Mouse (Mus musculus): Measurements from ENCODE around the gene Srpx.

Gene Srpx

DNA sequence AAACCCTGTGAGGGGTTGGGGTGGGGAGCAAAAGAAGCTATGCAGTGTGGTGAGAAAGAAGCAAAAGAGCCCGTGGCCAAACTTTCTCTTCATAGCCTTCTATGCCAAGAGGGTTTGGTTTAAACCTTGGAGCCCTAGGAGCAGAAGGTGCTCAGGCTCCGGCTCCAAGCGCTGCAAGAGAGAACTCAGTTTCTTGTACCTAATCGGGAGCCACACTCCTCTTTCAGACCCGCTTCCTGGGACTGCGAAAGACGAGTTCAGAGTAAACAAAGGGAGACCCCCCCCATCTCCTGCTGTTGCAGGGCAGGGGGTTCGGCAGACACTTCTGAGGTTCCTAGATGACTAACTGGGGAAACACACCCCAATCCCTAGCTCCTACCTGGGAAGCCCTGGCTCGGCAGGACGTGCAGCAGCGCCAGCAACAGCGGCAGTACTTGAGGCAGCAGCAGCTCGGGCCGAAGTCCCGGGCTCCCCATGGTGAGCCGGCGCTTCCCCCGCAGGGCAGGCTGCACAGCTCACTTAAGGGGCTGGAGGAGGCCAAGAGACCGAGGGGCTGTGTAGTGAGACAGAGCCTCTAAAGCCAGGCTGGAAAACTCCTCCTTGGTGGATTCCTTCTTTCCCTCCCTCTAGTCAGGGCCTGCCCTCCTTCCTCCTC lies at the start of gene Srpx:
Gene Srpx (minus strand): TSS at position 645 of the 655 bp plus-strand sequence.
- DNase-seq = no peak

DNA sequence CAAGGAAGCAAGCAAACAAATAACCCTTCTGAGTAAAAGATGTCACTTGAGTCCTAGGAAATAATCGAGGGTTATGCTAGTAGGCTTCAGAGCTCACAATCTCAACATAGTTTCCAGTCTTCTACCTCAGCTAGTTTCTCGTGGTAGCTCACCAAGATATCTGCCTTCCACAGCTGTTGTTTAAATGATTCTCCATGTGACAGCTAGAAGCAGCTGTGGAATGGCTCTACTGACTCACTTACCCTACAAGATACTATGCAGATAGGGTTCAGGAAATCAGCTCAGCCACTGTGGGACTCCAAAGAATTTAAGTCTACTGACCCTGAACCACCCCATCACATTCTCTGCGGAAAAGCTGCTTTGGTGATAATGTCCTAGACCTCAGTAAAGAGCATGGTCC lies 34.9 kb upstream of the Srpx start:
- DNase-seq = no peak

DNA sequence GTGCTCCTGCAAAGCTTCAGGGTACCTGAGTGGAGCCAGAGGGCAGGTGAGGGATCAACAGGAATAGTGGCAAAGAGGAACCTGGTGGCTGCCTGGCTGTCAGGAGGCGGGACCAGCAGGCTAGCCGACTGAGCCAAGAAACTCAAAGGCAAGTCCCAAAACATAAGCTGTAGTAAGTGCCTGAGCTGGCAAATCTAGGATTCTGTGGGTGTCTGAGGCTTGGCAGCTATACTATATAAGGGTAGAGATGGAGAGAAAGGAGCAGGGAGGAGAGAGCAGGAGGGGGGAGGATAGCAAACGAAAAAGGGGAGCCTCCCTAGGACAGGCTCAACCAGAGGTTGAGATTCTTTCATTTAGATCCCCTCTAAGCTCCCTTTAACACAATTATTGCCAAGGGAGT lies 1.7 kb downstream of the Srpx start:
- no peak for DNase-seq

DNA sequence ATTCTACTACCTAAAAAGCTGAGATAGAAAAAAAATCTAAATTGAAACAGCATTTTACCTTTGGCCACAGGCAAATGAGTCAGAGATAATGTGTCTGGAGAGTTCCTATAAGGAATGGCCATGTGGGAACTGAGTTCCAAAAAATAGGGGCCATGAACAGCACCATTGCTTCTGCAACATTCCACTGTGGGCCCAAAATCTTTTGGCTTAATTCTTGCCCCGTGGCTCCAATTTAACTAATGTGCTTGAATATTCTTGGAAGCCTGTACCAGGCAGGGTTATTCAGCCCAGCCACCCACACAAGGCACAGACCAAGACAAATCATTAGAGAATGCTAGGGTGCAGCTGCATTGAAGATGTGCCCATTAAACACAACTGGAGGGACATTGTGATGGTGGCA lies 6.8 kb downstream of the Srpx start:
- no peak for DNase-seq

DNA sequence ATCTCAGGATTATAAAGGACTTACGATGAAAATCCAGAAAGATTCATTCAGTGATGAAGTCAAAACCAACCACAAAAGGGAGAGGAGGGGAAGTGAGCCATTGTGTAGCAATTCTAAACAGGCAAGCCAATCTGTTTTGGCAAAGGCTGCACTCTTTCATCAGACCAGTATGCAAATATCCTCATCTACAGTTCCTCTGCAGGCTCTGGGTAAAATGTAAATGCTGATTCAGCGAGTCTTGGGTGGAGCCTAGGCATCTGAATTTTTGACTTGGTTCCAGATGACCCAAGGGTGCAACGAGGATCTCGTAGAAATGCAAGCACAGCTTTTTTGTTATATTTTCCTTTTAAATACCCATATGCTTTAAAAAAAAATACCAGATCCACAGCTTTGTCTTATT lies 9.0 kb downstream of the Srpx start:
- no peak for DNase-seq

DNA sequence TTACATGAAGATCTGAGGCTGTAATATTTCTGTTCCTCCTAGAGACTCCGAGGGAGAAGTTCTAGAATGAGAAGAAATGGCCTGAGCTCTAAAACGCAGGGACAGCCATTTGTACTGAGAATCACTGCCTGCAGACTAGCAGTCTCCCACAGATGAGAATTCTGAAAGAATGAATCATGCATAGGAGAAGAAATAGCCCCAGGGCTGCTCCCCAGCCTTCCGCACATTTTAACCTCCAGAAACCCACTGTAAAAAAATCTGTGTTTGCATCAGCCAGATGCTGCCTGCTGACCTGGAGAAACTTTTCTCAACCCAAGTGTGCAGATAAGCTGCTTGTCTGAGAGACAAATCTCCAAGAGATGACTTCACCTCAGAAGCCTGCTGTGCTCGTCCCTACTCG lies 12.0 kb downstream of the Srpx start:
- DNase-seq = no peak

DNA sequence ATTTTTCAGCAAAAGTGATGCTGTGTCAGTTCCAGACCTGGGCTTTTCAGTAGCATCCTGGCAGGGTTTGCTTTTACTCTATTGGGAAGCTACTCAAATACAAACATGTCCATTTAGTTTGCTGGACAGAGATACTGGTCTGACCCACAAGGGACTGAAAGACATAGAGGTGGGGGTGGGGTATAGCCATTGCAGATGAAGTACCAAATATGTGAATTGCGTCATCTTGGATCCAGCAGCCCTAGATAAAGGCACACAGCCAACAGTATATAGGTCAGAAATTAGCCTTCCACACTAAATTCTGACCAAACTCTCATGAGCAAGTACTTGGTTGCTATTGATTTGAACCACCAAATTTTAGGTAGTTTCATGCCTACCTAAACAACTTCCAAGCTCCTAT lies 14.8 kb downstream of the Srpx start:
- no peak for DNase-seq

DNA sequence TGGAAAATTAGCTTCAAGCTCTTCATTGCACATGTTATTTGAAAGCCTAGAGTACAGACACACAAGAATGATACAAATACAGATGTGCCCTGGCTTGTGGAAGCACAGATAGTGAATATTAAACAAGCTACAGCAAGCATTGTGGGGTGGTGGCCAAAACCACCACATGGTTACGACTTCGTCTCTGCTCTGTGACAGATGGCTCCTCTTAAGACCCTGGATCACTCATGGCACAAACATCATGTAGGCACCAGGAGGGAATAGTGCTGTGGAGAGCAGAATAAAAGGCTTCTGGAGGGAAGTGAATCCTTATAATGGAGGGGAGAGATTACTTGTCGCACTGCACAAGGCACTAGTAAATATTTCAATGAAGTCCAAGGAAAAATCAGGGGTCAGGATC lies 21.7 kb downstream of the Srpx start:
- DNase-seq = no peak

DNA sequence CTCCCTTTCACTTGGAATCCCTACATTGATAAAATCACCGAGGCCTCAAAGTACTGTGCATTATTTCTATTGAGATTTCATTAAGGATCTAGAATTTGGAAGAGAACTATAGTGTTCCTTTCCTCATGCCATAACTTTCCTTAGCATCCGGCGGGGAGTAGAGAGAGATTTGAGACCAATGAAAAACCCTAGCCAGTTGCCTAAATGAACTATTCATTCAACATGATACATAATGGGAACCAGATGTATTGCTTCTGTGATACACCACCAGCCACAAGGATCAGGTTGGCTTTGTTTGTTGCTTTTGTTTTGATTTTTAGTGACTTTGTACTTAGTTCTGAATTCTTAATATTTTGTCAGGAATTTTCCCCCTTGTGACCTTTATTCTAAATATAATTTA lies 37.1 kb downstream of the Srpx start:
- no peak for DNase-seq

DNA sequence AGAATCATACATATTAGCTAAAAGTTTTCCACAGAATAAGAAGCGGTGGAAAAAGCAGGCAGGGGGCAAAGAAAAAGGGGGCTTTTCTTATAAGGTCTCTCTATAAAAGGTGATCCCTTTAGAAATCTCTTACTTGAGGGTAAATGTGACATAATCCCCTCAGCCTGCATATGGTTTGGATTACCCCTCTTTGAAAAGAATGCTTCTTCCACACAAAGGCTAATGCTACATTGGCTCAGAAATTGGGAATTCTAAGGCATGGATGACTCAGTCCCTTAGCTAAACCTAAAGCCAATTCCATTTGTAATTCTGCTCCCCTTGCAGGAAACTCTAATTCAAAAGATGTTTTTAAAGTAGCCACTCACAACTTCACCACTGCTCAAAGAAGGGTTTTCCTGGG lies 37.5 kb downstream of the Srpx start:
- no peak for DNase-seq

DNA sequence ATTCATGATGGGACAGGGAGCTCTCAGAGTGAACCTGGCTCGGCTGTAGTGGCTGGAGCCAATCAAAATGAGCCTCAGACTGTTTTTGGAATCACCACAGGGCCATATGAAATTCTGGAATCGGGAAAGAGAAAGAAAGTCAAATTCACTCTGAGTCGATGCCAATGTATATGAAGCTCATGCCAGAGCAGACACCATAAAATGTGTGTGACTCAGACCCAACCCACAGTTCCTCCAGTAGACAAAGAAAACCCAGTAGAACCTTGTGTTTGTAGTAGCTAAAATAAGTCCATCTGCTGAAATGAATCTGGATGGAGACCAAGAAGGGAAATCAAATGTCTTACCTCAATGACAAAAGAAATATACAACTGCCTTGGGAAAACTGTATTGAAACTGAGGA lies 43.5 kb downstream of the Srpx start:
- DNase-seq = no peak

DNA sequence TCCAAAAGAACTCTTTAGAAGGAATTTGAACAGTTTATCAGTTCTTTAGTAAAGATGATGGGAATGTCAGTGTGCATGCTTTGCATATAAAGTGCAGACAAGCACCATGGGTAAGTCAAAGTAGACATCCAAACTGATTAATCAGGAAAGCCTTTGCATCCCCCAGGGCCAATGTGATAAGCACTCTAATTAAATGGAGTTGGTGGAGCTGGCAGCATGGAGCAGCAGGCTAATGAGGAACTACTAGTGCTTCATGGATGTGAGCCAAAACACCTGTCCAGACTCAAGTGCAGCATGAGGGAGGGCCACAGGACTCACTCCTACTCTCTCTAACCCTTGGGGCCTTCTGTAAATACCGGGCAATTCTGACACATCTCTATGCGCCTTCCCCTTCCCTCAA lies 46.0 kb downstream of the Srpx start:
- no peak for DNase-seq

DNA sequence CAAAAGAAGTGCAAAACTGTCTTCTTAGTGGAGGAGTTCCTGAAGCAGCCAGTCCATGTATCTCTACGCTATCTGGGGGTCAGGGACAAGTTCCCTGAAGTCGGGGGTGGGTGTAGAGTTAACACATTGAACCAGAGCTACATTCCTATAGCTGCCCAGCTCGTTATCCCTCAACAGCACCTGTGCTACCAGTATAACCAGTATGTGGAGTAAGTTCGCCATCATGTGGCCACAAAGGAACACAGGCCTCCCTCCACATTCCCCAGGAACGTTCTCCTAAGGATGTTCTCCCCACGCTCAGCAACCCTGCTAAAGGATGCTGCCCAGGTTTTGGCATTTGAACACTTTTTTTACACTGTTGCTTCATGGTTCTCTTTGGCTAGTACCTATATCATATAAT lies 46.8 kb downstream of the Srpx start:
- peak; percentile 16 for DNase-seq

DNA sequence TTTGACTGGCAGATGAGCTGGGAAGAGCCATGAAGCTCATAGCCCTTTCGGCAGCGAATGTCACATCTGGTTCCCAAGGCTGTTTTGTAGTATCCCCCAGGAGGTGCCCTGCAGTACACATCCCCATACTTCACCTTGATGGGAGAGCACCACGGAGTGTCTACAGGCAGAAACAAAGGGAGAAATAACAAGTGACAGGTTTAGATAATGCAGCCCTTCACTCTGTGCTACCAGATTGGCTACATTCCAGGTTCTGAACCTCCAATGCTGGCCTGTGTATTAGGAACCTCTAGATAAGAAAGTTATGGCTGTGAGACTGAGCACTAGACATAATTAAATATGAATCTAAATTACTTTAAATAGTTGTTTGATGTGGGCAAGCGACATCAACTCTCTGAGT lies 48.1 kb downstream of the Srpx start:
- DNase-seq = no peak

DNA sequence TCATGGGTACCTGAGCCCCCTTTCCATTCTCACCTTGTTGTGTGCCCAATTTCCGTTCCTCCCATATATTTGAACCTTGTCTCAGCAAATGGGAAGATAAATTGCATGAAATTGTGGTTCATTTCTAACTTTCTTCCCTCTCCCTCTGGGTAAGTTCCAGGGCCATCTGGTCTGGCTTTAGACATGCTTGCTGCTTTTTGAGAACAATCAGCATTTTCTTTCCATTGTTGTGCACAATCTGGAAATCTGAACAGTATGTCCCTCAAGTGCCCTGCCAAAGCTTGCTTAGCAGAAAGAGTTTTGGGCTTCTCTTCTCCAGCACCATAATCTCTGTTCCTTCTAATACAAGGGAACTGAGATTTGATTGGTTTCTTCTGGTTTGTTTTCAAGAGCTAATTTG lies 53.7 kb downstream of the Srpx start:
- DNase-seq = peak; percentile 12

DNA sequence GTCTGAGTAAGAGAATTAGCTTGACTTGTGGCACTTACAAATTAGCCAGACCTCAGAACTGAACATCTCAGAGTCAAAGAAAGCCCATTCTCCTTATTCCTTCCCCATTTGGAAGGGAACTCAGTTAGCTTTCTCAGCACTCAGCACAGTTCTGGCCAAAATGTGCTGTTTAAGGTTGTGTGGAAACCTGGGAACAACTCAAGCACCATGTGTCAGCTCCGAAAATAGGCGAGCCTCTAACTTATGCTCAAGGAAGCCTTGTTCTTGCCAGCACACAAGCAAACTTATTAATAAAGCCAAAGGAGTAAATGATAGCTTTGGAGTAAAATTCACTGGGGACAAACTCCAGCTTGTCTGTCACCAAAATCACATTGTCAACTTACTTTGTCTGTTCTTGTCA lies 54.1 kb downstream of the Srpx start:
- DNase-seq = no peak

DNA sequence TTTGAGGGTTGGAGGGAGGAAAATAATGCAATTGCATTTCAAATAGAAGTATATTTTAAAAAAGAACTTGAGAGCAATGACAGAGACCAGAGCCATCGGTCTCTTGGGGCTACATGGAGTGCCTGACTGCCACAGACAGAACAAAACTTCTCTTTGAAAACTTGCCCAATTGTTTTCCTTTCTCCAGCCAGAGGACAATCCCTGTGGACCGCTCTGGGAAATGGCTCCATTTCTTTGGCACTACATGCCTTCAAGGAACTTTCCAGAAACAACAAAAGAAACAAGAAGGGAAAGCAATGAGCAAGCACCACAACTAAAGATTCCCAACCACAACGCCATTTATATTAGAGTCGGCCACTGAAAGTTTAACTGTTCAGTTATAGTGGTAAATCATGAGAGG lies 55.3 kb downstream of the Srpx start:
- DNase-seq = no peak

DNA sequence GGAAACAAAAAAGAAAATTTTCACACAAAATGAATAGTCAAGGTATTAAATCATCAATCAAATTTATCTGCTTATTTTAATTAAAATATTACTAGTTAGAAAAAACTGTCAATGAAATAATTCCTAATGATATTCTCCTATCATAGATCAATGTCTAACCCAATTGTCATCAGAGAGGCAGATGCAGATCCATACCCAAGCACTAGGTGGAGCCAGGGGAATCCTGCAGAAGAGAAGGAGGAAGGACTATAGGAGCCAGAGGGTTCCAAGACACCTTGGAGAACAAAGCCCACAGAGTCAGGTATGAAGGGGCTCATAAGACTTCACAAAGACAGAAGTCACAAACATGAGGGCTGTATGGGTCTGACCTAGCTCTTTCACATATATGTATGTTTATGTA lies 82.8 kb downstream of the Srpx start:
- DNase-seq = no peak

DNA sequence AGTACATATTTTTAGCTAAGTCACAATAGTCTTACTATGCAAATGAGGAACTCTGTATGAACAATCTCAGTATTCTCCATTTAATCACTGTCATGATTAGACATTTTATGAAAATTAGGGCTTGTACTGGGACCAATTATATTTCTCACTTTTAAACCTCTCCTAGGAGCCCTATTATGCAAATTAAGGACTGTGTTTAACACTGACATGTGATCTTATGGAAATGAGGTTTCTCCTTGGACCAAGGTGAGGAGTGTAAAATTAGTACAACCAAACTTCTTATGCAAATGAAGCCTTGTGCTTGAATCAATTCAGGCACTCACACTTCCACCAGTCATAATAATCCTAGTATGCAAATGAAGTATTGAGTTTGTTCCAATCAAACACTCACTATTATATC lies 107.3 kb downstream of the Srpx start:
- no peak for DNase-seq

DNA sequence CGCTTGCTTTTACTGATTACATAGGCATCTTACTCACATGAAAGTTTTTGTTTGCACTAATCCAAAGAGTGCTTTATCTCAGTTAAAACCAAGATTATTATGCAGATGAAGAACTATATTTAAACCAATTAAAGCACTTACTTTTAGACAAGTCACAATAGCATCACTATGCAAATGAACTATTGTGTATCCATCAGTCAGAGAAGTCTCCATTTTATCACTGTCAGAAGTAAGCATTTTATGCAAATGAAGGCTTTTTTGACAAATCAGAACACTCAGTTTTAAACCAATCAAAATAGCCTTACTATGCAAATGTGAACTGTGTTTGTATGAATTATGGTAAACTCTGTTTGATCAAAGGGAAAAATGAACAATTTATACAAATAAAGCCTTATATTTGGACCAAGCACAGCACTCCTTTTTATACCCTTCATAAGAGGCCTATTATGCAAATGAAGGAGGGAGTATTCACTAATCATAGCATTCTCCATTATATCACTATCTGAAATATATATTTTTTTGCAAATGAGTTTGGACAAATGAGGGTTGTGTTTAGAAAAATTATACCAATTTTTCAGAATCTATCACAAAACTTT lies 109.7 kb downstream of the Srpx start:
- no peak for DNase-seq

DNA sequence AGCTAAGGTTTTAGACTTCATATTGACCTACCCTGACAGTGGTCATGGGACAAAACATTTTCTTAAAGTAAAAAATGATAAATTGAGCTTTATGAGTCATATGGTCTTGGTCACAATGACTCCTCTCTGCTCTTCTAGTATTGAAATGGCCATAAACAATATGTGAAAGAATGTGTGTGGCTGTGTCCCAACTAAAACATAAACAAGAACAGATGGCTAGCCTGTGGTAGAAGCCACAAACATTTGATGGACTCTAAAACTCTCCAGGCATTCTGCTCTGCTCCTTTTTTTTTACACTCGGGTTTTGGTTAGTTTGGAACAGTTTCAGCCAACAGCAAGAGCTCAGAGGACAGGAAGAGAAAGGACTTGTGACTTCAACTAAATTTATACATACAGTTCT lies 111.6 kb downstream of the Srpx start:
- peak; percentile 1 for DNase-seq

DNA sequence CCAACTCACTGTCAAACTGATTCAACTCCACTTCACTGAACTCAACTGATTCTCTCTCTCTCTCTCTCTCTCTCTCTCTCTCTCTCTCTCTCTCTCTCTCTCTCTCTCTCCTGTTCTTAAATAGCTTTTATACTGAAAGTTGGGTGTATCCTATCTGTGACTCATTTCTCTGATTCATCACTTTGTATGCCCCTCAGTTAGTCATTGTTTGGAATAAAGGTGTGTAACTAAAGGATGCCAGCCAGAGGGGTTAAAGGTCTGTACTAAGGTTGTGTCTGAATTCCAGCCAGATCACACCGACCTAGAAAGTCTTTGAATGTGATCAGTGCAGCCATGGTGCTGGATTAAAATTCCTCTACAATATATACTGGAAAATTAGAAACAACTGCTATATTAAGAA lies 116.8 kb downstream of the Srpx start:
- DNase-seq = no peak

Data from cerebellum, adult 9-11 months (tissue).